ENCODE assay signal across 8 mouse cellular contexts in the genomic region with DNA sequence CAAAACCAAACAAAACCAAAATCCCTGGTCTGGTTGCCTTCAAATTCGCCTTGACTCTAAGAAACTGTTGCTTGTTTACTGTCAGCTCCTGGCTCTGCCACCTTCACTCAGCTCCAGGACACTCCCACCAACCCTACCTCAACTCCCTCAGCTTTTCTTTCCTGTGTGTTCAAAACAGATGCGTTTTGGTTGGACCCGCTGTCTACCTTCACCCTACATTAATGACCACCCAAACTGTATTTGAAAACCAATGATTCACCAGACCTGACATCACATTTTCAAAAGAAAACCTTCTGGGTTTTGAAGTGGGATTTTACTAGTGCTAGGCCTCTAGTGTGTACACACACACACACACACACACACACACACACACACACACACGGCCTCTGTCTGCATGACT. TPM values are rescaled to one million over a fixed set of nuclear protein-coding genes. Genes with fewer than 3 reads are reported as not detected.
A peak's percentile ranks its signal among the peaks of the same experiment; 100 is the strongest.
DNase-seq lines count a peak whose midpoint lies in the region; ATAC-seq and TF ChIP-seq lines count a peak whose summit lies in the region.

No protein-coding gene starts in this region.

- peaks cover 9% of the 10 kb centered on the region for H3K4me1 ChIP-seq in testis, adult 2 months (ENCODE audit: control insufficient read depth, insufficient read depth, low read length)
- H3K4me1 ChIP-seq in limb, embryonic 12.5 days (replicated peaks): peaks cover 27% of the 10 kb centered on the region
- H3K4me1 ChIP-seq in stomach, embryonic 15.5 days: peaks cover 16% of the 10 kb centered on the region; the same call in 1 of the 2 replicates

- no peak for TF ChIP-seq POLR2A in testis, adult 2 months (IDR thresholded peaks at IDR 0.05; ENCODE audit: control insufficient read depth, low read depth, low read length)

- WGBS in limb, embryonic 12.5 days: 17% methylated on average over 4 of the region's 4 CpGs
- 12% methylated on average over 4 of the region's 4 CpGs for WGBS in stomach, embryonic 15.5 days

- H3K27ac ChIP-seq in testis, adult 2 months (ENCODE audit: control insufficient read depth, insufficient read depth, low read depth, low read length): no peak overlapping the region
- H3K27ac ChIP-seq in limb, embryonic 12.5 days: 0 out of 2 replicates have a peak overlapping the region, but pooled peaks have one; percentile 3
- peak overlapping the region; percentile 91; the same call in 1 of the 2 replicates for H3K27ac ChIP-seq in stomach, embryonic 15.5 days

- peak; percentile 51 for ATAC-seq in erythroblast, adult 5-6 weeks (replicated peaks; ENCODE audit: low FRiP score, poor library complexity, severe bottlenecking)
- ATAC-seq in limb, embryonic 12.5 days (ENCODE audit: insufficient number of reproducible peaks, insufficient read depth, low FRiP score, low TSS enrichment, low read depth): no peak
- no peak for ATAC-seq in stomach, embryonic 15.5 days (ENCODE audit: insufficient read depth, low FRiP score, low read depth)
- ATAC-seq in inflammation-experienced regulatory T-cells, adult 6 months: no peak

- H3K36me3 ChIP-seq in testis, adult 2 months (ENCODE audit: control insufficient read depth, insufficient read depth, low read length): no peaks in the 10 kb centered on the region
- peaks cover 29% of the 10 kb centered on the region for H3K36me3 ChIP-seq in limb, embryonic 12.5 days
- peaks cover 5% of the 10 kb centered on the region; the same call in 1 of the 2 replicates for H3K36me3 ChIP-seq in stomach, embryonic 15.5 days

- peak overlapping the region; percentile 99 for H3K4me3 ChIP-seq in testis, adult 2 months (ENCODE audit: control insufficient read depth, low read depth, low read length)
- H3K4me3 ChIP-seq in limb, embryonic 12.5 days (replicated peaks): peak overlapping the region; percentile 100
- peak overlapping the region; percentile 96 for H3K4me3 ChIP-seq in stomach, embryonic 15.5 days (replicated peaks)

- peak overlapping the region; percentile 99 for H3K9ac ChIP-seq in limb, embryonic 12.5 days (replicated peaks)
- H3K9ac ChIP-seq in stomach, embryonic 15.5 days: peak overlapping the region; percentile 12; the same call in 1 of the 2 replicates

- H3K27me3 ChIP-seq in testis, adult 2 months (ENCODE audit: control insufficient read depth, insufficient read depth, low read length): no peaks in the 10 kb centered on the region
- no peaks in the 10 kb centered on the region for H3K27me3 ChIP-seq in limb, embryonic 12.5 days
- H3K27me3 ChIP-seq in stomach, embryonic 15.5 days (replicated peaks): no peaks in the 10 kb centered on the region

- H3K4me2 ChIP-seq in limb, embryonic 12.5 days: peak overlapping the region; percentile 92
- H3K4me2 ChIP-seq in stomach, embryonic 15.5 days: peak overlapping the region; percentile 81

- DNase-seq in testis, postnatal 10 days (ENCODE audit: low spot score): no peak
- DNase-seq in urinary bladder, adult 2 months (ENCODE audit: low spot score): no peak
- DNase-seq in layer of hippocampus, adult 9-11 months: no peak

- TF ChIP-seq CTCF in testis, adult 2 months (IDR thresholded peaks at IDR 0.05; ENCODE audit: control insufficient read depth, insufficient read depth, insufficient replicate concordance, low read depth, low read length): no peak

- no peaks in the 10 kb centered on the region for H3K9me3 ChIP-seq in limb, embryonic 12.5 days
- no peaks in the 10 kb centered on the region for H3K9me3 ChIP-seq in stomach, embryonic 15.5 days

RNA-seq across cellular contexts. Expression of a gene that starts 1.7 kb away (rescaled TPM):
- polyA plus RNA-seq in testis, adult 2 months (2012; rRNA removed): 94.0 and 96.3 TPM in 2 replicates
- 871 and 922 TPM in 2 replicates for total RNA-seq in erythroblast, adult 5-6 weeks (2015; ENCODE audit: low replicate concordance)
- total RNA-seq in erythroblast, adult 5-6 weeks (2017; ENCODE audit: low replicate concordance): 1,326 and 1,581 TPM in 2 replicates
- 37.0 and 39.2 TPM in 2 replicates for polyA plus RNA-seq in limb, embryonic 12.5 days (2016; fragmentation: Nextera tagmentation; extraction: Ambion mirVana)
- polyA plus RNA-seq in stomach, embryonic 15.5 days (2015; fragmentation: Nextera tagmentation; extraction: Ambion mirVana): 32.6 and 33.3 TPM in 2 replicates
- 10 to 100 TPM; 40.5 to 46.9 (median 43.1) TPM for polyA plus RNA-seq in inflammation-experienced regulatory T-cells, adult 6 months (2017; shearing (Covaris generic))
- 57.4 and 61.8 TPM in 2 replicates for polyA plus RNA-seq in urinary bladder, adult 2 months (2012; rRNA removed)
